Mouse (Mus musculus) mouse trophoblast stem cell (cell line): ENCODE data around the gene Gm29776.

ENCODE experiments used
- in situ Hi-C, 2 experiments: fragments of 300-500 bp; cut with MseI, MboI; formaldehyde crosslinking; loops; 2 replicates in 1 of 2; 3 replicates in 1 of 2; pipeline ENCODE4 v1.15.1; 2025

Gm29776 gene

DNA sequence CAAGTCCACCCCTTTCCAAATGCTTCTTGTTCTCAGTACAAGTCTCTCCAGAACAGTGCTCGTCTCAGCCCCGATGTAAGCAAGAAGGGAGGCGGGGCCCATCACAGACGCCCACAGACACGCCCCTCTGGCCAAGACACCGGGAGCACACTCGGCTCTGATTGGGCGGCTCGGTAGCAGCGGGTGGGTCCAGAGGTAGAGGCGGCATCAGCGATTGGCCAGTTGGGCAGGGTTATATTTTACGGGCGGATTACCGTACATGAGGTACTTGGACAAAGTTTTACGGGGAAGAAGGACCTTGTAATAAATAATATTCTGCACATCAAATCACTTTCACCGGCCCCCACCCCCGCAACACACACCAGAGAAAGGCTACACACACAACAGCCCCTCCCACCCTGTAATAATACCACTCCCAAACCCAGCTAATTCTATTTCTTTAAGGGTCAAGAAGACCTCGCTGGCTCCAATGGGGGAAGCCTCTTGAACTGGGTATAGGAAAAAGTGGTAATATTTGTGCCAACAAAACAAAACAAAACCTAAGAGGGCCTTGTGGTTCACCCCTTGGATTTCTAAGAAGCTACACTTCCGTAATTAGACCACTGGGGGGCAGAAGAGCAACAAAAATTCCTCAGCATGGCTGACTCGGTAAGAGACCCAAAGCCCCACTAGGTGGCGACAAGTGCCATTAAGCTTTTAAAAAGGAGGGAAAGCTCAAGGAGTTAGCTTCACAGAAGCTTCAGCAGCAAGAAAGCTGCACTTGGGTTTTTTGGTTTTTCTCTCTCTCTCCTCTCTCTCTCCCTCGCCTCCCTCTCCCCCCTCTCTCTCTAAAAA lies 47.8 kb downstream of the Gm29776 start:
- in situ Hi-C loops = no loop called here

- in situ Hi-C loops = no loop called here
Measured at GRCm38 (mm10) chr14:54647900-54648299, 50.7 kb downstream of the Gm29776 start.

- in situ Hi-C loops = no loop called here
Measured at GRCm38 (mm10) chr14:54646898-54647636, 51.6 kb downstream of the Gm29776 start.

DNA sequence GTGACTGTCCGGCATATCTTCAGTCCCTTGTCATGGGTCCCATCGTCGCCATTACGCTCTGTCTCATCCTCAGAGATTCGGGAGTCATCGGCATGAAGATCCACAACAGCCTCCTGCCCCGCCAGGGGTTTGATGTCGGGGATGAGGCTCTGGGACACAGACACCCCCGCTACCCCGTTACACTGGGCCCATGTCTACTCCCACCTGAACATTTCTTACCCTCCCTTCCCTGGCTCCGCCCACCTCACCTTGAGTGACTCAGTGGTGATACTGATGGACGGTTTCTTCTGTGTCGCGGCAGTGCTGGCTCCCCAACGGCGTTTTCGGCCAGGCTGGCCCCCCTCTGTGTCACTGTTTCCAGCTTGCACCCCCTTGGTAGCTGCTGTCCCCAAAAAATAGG lies 52.2 kb downstream of the Gm29776 start:
- in situ Hi-C loops = no loop called here

- in situ Hi-C loops = no loop called here
Measured at GRCm38 (mm10) chr14:54644294-54644693, 54.3 kb downstream of the Gm29776 start.

DNA sequence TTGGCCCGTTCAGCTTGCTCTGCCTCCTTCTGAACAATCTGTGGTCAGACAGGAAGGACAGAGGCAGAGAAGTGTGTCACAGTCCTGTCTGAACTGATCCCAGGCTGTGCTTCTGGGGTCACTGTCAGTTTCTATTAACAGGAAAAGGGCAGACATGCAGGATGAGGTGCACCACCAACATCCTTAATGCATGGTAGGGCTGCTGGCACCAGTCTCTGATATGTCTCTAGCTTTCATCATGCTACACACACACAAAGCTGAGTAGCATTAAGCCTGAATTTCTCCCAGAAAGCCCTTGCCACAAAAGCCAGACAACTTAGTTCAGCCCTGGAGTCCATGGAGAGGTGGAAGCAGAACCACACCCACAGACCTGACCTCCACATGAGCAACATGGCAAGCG lies 55.6 kb downstream of the Gm29776 start:
- in situ Hi-C loops = no loop called here
